Mouse (Mus musculus) MEL (cell line): Measurements from ENCODE around the gene Nup62.

Experiments used
- MAFK ChIP-seq: IDR thresholded peaks from 2 replicates; pipeline ENCODE4 v1.6.1; 2011; ENCODE audit warnings: low read depth, mild to moderate bottlenecking, low read length, improper control_type of control experiment, borderline replicate concordance
- POLR2A ChIP-seq, 2 experiments: IDR thresholded peaks; 2 replicates each; pipeline ENCODE4 v1.6.1; 2011 to 2012; ENCODE audit warnings: low read length in 2 of 2, mild to moderate bottlenecking in 2 of 2, control low read depth in 1 of 2, improper control_type of control experiment in 1 of 2, low read depth in 1 of 2, moderate library complexity in 1 of 2; ENCODE audit not compliant: control insufficient read depth in 1 of 2, insufficient read depth in 1 of 2, poor library complexity in 1 of 2
- SIN3A ChIP-seq: IDR thresholded peaks from 2 replicates; pipeline ENCODE4 v1.6.1; 2012; ENCODE audit warnings: low read length, improper control_type of control experiment, inconsistent platforms
- UBTF ChIP-seq: IDR thresholded peaks from 2 replicates; pipeline ENCODE4 v1.6.1; 2012; ENCODE audit warnings: low read depth, mild to moderate bottlenecking, inconsistent platforms, low read length, improper control_type of control experiment, moderate library complexity, borderline replicate concordance; ENCODE audit not compliant: insufficient read depth

DNA sequence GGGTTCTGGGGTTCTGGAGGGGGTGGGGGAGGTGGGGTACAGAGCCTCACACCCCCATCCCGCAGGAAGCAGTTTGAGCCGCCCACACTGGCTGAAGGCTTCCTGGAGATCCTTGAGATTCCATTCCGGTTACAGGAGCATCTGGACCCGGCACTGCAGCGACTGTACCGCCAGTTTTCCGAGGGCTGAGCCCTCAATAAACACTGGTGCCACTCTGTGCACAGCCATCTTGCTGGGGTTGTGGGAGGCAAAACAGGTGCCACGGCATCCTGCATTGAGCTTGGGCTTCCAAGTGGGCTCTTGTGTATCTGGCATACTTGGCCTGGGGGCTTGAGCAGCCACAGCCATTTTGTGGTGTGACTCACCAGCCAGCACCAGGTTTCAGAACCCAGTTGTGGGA lies 46.5 kb downstream of the Nup62 start:
- TF ChIP-seq POLR2A (IDR thresholded peaks at IDR 0.05; ENCODE audit: control insufficient read depth in 1 of 2, insufficient read depth in 1 of 2, low read depth in 1 of 2, low read length in 2 of 2, poor library complexity in 1 of 2), result no peak
- no peak for TF ChIP-seq UBTF
- no peak for TF ChIP-seq MAFK
- no peak for TF ChIP-seq SIN3A
